Mouse (Mus musculus): ENCODE measurements around the gene Usp35. TPM values are rescaled to one million over a fixed set of nuclear protein-coding genes. Genes with fewer than 3 reads are reported as not detected.

Gene Usp35
- total RNA-seq (2022): 1 to 10 TPM in 1 of 4 experiments, under 1 TPM in 3; 0.56 to 1.2 (median 0.80) TPM

DNA sequence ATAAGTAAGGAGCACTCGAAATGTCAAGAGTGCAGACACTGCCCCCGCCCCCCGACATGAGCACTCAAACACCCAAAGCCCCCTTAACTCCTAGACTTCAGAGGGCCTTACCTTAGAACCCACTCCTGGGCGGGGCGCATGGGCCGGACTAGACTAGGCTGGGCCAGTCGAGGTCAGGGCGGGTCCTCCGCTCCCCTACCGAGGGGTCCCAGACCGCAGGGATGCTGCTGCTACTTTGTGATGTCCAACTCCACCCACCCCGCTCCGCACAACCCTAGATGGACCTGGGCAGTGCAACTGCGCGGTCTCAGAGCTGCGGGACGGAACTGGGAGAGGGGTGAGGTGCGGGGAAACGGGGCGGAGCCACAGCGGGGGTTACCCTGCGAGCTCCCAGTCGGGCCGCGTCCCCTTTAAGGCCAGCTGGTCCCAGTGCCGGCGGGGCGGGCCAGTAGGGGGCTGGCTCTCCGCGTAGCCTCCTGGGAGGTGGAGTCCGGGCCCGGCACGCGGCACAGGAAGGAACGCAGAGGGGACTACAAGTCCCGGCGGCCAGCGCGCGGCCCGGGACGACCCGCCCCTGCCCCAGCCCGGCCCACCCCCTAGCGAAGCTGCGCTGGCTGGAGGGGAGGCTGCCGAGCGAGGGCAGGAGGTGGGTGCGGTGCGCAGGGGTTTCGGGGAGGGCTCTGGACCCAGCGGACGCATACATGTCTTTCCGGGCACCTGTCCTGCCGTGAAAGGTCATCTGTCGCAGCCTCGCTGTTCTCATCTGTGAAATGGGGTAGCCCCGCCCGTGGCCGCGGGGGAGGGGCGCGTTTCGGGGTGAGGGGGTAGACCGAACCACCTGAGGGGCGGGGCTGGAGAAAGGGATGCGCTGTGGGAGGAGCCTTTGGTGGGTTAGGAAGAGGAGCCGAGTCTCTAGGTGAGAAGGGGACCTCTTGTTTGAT, at the start of gene Usp35, which contains the start of gene Kctd21:
Gene Usp35 (minus strand): TSS at position 295 of the 941 bp plus-strand sequence.
Gene Kctd21 (plus strand): TSS at position 602 of the 941 bp plus-strand sequence.
- peak; percentile 92 to 94 for DNase-seq (ENCODE audit: low spot score in 2 of 2)

DNA sequence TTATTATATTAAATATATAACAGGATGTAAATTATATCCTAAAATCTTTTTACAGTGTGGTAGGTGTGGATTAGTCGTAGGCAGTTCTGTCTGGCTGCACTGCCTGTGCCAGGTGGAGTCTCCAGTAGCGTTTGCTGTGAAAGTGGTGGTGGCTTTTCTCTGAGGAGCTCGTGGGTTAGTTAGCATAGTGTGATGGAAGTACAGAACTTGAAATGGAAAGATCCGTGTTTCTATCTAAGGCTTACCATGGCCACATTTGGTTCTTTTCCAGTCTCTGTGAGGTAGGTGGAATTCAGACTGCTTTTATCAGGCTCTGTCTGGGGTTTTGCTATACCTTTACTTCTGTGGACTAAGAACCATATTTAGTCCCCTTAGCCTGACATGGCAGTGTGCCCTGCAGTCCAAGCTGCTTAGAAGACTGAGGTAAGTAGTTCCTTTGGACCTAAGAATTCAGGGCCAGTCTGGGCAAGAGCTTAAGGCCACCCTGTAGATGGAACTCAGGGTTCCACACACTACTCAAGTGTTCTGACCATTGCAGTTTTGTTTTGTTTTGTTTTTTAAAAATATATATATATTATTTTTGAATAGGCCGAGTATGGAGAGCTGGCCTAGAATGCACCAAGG, 48.8 kb upstream of the Usp35 start:
- no peak for DNase-seq (ENCODE audit: low spot score in 2 of 2)

- DNase-seq (ENCODE audit: low spot score in 2 of 2): no peak
These were observed 47.5 kb upstream of the Usp35 start for GRCm38 (mm10) chr7:97379304-97379703.

GRCm38 (mm10) chr7:97375906-97376305, 44.1 kb upstream of the Usp35 start:
- no peak for DNase-seq (ENCODE audit: low spot score in 2 of 2)

- no peak for DNase-seq (ENCODE audit: low spot score in 2 of 2)
These were observed 43.3 kb upstream of the Usp35 start for GRCm38 (mm10) chr7:97375101-97375500.

DNA sequence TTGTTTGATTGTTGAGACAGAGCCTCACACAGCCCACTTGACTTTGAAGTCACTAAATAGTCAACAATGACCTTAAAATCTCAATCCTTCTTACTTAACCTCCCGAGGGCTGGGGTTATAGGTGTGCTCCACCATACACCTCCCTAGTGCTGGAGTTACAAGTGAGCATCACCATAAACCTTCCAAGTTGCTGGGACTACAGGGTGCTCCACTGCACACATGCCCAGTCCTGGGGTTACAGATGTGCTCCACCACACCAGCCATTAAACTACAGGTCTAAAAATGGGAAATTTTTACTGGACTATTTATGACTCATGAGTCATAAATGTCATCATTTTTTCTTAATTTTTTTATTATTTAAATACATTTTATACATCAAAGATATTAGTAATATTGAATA, 34.1 kb upstream of the Usp35 start:
- no peak for DNase-seq (ENCODE audit: low spot score in 2 of 2)

DNA sequence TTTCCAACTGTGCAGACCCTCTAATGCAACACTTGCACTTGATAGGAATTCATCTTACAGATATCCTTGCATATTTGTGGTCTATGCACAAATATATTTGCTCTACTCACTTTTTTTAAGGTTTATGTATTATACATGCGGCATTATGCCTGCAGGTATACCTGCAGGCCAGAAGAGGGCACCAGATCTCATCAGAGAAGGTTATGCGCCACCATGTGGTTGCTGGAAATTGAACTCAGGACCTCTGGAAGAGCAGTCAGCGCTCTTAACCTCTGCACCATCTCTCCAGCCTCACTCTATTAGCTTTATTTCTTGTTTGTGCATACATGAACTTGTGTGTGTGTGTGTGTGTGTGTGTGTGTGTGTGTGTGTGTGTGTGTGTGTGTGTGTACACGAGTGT, 29.6 kb upstream of the Usp35 start:
- DNase-seq (ENCODE audit: low spot score in 2 of 2): no peak

GRCm38 (mm10) chr7:97360955-97361354, 29.1 kb upstream of the Usp35 start:
- DNase-seq (ENCODE audit: low spot score in 2 of 2): no peak

DNA sequence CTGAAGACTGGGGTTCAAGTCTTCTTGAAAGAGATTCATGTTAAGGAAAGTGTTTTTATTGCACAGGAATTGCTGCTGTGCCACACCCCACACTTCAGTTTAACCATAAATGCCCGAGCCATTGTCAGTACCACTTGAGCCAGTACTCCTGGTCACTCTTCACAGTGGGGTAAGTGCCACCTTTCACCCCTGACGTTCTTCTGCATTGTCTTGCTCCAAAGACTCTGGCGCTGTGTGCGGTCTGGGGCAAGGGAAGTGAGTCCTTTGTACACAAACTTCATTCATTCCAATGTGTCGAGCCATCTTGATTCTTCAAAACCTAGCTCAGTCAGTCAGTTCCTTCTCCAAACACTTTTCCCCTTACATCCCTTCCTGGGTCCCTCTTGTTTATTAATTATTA, 28.3 kb upstream of the Usp35 start:
- DNase-seq (ENCODE audit: low spot score in 2 of 2): no peak

GRCm38 (mm10) chr7:97358347-97358746, 26.5 kb upstream of the Usp35 start:
- DNase-seq (ENCODE audit: low spot score in 2 of 2): no peak

- DNase-seq (ENCODE audit: low spot score in 2 of 2): no peak
These were observed 26.0 kb upstream of the Usp35 start for GRCm38 (mm10) chr7:97357840-97358239.

DNA sequence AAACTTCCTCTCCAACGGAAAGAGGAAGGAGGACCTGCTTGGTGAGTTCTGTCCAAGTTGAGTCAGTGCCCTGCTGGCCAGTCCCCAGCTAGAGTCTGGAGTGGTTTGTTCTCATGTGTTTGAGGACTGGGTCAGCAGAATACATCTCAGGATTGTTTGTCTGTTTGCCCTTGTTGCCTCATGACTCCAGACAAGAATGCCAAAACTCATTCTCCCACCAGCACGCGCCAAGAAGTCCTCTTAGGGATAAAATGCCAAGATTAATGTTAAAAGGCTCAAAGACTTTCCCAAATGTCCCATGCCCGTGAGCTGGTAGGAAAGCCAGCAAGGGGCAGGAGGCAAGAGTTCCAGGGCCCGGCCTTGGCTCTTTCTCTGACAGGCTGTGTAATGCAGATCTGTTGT, 25.1 kb upstream of the Usp35 start:
- peak; percentile 61 to 63 for DNase-seq (ENCODE audit: low spot score in 2 of 2)

- DNase-seq (ENCODE audit: low spot score in 2 of 2): no peak
These were observed 24.4 kb upstream of the Usp35 start for GRCm38 (mm10) chr7:97356253-97356652.

DNA sequence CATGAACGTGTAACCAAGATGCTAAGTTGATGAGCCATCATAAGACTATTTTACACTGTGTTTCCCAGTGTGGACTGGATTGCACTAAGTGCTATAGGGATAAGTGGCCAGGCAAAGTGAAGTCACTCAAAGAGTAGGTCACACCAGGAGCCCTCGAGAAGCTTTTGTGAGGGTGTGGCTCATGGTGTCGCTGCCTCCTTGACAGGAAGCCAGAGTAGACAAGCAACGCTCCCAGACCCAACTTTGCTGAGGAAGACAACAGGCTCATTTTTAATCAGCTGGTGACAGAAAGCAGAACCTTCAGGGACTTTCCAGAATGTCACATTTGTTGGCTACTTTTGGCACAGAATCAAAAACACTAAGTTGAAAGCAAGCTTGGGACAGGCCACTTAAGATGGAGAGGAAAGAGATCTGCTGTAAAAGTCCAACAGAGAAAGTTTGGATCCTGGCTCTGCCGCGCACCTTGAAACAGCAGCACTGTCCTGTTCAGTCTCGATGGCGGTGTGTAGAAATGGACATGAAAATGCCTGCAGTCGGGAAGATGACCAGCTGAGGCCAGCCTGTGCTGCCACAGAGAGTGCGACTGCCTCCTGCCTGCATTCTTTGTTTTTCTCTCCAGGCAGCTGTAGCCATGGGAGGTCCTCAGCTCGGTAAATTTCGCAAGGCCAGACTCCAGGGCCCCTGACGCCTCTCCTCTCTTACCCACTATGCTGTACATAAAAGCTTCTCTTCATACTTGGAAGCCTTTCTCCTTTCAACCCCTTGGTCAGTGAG, 23.4 kb upstream of the Usp35 start:
- DNase-seq (ENCODE audit: low spot score in 2 of 2): no peak

- DNase-seq (ENCODE audit: low spot score in 2 of 2): no peak
These were observed 21.5 kb upstream of the Usp35 start for GRCm38 (mm10) chr7:97353356-97353755.

DNA sequence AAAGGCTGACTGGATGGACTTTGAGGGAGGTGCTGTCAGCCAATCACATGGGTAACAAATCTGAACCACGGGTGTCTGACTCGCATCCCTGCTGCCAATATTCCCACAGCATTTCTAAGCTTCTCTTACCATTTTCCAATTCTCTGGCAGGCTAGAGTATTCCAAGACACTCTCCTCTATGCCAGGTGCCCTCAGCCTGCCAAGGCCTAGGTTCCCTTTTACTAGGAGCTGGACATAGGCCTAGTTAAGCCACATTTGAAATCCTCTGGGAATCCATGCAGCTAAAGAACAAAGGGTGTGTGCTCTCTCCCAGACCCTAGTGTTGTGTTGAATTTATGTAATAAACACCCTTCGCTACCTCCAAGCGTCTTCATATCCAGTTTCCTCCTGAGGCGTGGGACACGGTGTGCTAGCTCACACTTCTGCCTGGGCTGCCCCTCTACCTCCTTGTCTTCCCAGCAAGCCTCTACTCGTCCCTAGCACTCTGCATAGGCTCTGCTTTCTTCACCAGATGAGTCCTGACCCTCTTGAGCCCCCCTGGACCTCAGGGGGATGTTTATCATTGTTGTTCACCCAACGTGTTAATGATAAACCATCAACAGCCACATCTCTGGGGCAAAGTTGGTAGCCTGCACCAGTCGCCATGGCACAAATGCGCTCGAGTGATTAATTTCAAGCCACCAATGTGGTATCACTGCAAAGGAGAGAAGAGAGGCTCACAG, 20.1 kb upstream of the Usp35 start:
- DNase-seq (ENCODE audit: low spot score in 2 of 2): no peak

DNA sequence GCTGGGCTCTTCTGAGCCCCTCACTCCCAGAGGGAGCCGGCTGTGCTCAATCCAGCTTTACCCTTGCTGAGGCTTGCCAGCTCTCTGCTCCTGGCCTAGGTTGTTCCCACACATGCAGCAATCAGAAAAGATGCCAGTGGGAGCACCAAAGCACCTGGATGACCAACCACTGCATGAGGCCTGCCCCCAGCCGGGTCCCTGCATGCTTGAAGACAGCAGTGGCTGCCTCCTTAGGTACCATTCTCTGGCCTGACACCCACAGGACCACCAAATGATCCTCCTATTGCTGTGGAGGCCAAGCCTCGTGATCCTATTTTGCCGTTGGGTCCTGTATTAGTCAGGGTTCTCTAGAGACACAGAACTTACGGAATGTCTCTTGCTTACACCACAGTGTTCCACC, 19.1 kb upstream of the Usp35 start:
- no peak for DNase-seq (ENCODE audit: low spot score in 2 of 2)

- DNase-seq (ENCODE audit: low spot score in 2 of 2): no peak
These were observed 17.6 kb upstream of the Usp35 start for GRCm38 (mm10) chr7:97349438-97349837.

- no peak for DNase-seq (ENCODE audit: low spot score in 2 of 2)
These were observed 17.0 kb upstream of the Usp35 start for GRCm38 (mm10) chr7:97348836-97349235.

- no peak for DNase-seq (ENCODE audit: low spot score in 2 of 2)
These were observed 16.5 kb upstream of the Usp35 start for GRCm38 (mm10) chr7:97348318-97348717.

DNA sequence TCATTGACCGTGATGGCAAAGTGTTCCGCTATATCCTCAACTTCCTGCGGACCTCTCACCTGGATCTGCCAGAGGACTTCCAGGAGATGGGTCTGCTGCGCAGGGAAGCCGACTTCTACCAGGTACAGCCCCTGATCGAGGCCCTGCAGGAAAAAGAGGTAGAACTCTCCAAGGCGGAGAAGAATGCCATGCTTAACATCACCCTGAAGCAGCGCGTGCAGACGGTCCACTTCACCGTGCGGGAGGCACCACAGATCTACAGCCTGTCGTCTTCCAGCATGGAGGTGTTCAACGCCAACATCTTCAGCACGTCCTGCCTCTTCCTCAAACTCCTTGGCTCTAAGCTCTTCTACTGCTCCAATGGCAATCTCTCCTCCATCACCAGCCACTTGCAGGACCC, 15.6 kb upstream of the Usp35 start:
- DNase-seq (ENCODE audit: low spot score in 2 of 2): no peak
